Mouse (Mus musculus) embryo, embryonic 11.5 days (tissue): ENCODE measurements around the gene Hdac7.
A peak's percentile ranks its signal among the peaks of the same experiment; 100 is the strongest.

Experiments used
- DNase-seq: peaks from one replicate; pipeline ENCODE4 v3.0.0-alpha.2; 2012; ENCODE audit warnings: low read depth, low spot score

Gene Hdac7

GRCm38 (mm10) chr15:97854551-97854950 lies 10.2 kb upstream of the Hdac7 start:
- no peak for DNase-seq

- DNase-seq, result no peak
Measured at GRCm38 (mm10) chr15:97854059-97854458, 9.8 kb upstream of the Hdac7 start.

GRCm38 (mm10) chr15:97852291-97852690 lies 8.0 kb upstream of the Hdac7 start:
- DNase-seq, result no peak

- DNase-seq, result no peak
Measured at GRCm38 (mm10) chr15:97851011-97851410, 6.7 kb upstream of the Hdac7 start.

- no peak for DNase-seq
Measured at GRCm38 (mm10) chr15:97850441-97850840, 6.1 kb upstream of the Hdac7 start.

GRCm38 (mm10) chr15:97849116-97849911 lies 5.0 kb upstream of the Hdac7 start:
- DNase-seq, result peak; percentile 91

- DNase-seq, result no peak
Measured at GRCm38 (mm10) chr15:97847866-97848265, 3.6 kb upstream of the Hdac7 start.

- DNase-seq, result no peak
Measured at GRCm38 (mm10) chr15:97847285-97847684, 3.0 kb upstream of the Hdac7 start.

- DNase-seq, result no peak
Measured at GRCm38 (mm10) chr15:97846121-97846882, 2.0 kb upstream of the Hdac7 start.

GRCm38 (mm10) chr15:97843247-97843651 lies 1.1 kb downstream of the Hdac7 start:
- no peak for DNase-seq

- no peak for DNase-seq
Measured at GRCm38 (mm10) chr15:97842058-97842457, 2.2 kb downstream of the Hdac7 start.

- no peak for DNase-seq
Measured at GRCm38 (mm10) chr15:97841383-97841782, 2.9 kb downstream of the Hdac7 start.

- DNase-seq, result no peak
Measured at GRCm38 (mm10) chr15:97840781-97841180, 3.5 kb downstream of the Hdac7 start.

- DNase-seq, result no peak
Measured at GRCm38 (mm10) chr15:97839991-97840455, 4.3 kb downstream of the Hdac7 start.

GRCm38 (mm10) chr15:97839473-97839872 lies 4.8 kb downstream of the Hdac7 start:
- DNase-seq, result no peak

- no peak for DNase-seq
Measured at GRCm38 (mm10) chr15:97839012-97839411, 5.3 kb downstream of the Hdac7 start.

GRCm38 (mm10) chr15:97838395-97838794 lies 5.9 kb downstream of the Hdac7 start:
- DNase-seq, result no peak

GRCm38 (mm10) chr15:97837491-97838061 lies 6.7 kb downstream of the Hdac7 start:
- DNase-seq, result no peak

GRCm38 (mm10) chr15:97836894-97837247 lies 7.4 kb downstream of the Hdac7 start:
- no peak for DNase-seq

- no peak for DNase-seq
Measured at GRCm38 (mm10) chr15:97836153-97836893, 8.0 kb downstream of the Hdac7 start.

- DNase-seq, result no peak
Measured at GRCm38 (mm10) chr15:97832764-97833479, 11.4 kb downstream of the Hdac7 start.
